Mouse (Mus musculus) liver, embryonic 14.5 days (tissue): Measurements from ENCODE around the gene Mrps18a.

Experiments
- CTCF ChIP-seq: IDR thresholded peaks from 2 replicates; pipeline ENCODE4 v1.5.1; 2016; ENCODE audit warnings: antibody characterized with exemption, low read depth, control low read depth
- EP300 ChIP-seq: IDR thresholded peaks from 2 replicates; pipeline ENCODE4 v1.6.1; 2016; ENCODE audit warnings: antibody characterized with exemption, low read depth

GRCm38 (mm10) chr17:46115489-46115888, 4.7 kb downstream of the Mrps18a start:
- no peak for TF ChIP-seq CTCF
- no peak for TF ChIP-seq EP300
